Mouse (Mus musculus): ENCODE data around the gene Srsf10.

DNA sequence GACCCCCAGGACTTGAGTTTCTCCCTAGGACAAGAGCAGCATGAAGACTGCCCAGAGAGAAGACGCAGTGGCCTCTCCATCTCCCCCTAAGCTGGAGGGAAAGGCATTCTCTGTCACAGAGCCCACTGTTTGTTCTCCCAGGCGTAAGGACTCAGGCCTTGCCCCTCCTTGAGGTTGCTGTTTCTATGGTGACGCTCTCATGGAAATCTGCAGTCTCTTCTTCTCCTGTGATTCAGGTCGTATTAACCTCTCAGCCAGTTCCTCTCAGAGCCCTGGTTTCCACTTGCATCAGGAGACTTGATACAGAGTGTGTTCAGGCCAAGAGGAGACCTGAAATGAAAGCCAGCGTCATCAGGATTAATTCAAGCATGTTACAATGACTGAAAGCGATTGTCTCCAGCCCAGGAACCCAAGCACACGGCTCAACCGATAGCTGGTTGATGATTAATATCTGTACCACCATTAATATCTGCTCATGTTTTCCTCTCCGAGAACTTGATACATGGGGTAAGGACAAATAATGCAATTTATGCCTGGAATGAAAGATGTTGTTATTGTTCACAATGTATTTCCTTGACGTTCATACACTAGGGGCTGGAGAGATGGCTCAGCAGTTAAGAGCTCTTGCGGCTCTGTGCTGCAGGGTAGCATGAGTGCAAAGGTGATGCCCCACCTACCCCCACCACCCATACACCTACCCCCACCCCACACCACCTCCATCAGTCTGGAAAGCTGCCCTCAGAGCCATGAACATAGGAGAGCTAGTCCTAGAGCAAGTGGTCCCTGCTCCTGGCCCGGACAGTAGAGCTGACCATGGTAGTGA is 22.0 kb upstream of the Srsf10 start:
- no peak for TF ChIP-seq CTCF (IDR thresholded peaks at IDR 0.05; ENCODE audit: extremely low read depth, insufficient read depth, insufficient read length, insufficient replicate concordance)
- no peak for TF ChIP-seq POLR2A (IDR thresholded peaks at IDR 0.05; ENCODE audit: low read depth, low read length)
